Mouse (Mus musculus) leukemia stem cell, adult 10-12 weeks (primary cell): ENCODE results near the gene Fbxw10. TPM values are rescaled to one million over a fixed set of nuclear protein-coding genes. Genes with fewer than 3 reads are reported as not detected.

Experiments used
- polyA plus RNA-seq: library from polyadenylated mRNA; stranded (reverse); fragments of >175 nt; gene quantifications from 2 replicates; pipeline ENCODE4 v1.2.3, GENCODE M21; 2012; ENCODE audit warnings: low replicate concordance

Fbxw10 gene
- not detected in 2 replicates for polyA plus RNA-seq

DNA sequence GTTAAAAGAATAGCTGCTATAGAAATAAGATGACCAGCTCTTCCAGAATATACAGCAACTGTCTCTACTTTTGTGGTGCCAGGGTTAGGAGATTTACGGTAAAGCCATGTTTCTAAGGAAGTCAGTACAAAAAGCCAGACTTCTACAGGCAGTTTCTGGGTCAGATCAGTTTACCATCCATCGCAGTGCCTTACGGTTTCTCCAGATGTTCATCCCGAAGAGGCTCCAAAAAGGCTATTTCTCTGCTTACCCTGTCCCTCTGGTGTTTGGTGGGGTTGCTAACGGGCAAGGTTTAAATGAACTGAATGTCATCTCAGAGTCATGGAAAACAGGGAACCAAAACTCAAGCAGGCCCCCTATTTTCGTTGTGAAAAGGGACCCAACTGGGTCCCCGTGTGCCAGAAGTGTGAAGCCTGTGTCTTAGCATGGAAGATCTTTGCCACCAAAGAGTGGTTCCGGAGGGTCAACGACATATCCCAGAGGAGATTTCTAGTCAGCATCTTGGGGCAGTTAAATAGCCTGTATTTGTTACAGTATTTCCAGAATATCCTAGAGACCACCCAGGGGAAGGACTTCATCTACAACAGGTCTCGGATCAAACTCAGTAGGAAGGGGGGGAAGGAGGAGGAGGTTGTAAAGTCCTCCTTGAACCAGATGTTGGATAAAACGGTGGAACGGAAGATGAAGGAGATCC, at the start of gene Fbxw10:
Gene Fbxw10 (plus strand): TSS at position 109 of the 694 bp plus-strand sequence.

DNA sequence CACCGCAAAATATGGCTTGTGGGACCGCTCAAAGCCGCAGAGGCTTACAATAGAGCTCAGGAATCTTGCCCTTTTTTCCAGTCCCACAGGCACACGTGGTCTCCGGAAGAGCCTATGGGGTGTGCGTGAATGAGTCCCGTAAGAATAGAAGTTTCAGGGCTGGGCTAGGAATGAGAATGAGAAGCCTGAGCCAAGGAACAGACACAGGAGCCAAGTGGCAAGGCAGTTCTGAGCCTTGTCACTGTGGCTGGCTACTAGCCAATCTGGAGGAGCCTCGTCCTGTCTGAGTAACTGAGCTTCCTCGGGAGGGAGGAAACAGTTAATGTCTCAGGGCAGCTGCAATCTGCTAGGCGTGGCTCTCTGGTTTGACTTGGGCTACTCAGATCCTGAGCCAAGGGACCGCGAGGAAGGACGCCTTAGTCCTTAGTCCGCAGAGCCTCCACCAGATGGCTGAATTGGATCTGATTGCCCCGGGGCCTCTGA, 26.8 kb upstream of the Fbxw10 start, which contains the start of gene Trim16:
Gene Trim16 (plus strand): TSS at position 173 of the 483 bp plus-strand sequence.

GRCm38 (mm10) chr11:62879220-62880048, 32.6 kb downstream of the Fbxw10 start, which contains the start of gene Tvp23b:
Gene Tvp23b (plus strand): TSS chr11:62879455.

Other genes starting within 250 kb of the Fbxw10 start
- 2.3 and 3.3 TPM in 2 replicates for gene Lrrc75a, start 198.5 kb upstream of the Fbxw10 start, polyA plus RNA-seq
- gene Mmgt2, start 198.4 kb upstream of the Fbxw10 start, polyA plus RNA-seq: 15.9 and 16.1 TPM in 2 replicates
- gene Zfp287, start 115.2 kb upstream of the Fbxw10 start, polyA plus RNA-seq: 0.39 and 0.41 TPM in 2 replicates
- not detected in 2 replicates for gene Gm10428, start 94.0 kb upstream of the Fbxw10 start, polyA plus RNA-seq
- gene Zfp286, start 57.6 kb upstream of the Fbxw10 start, polyA plus RNA-seq: not detected in 2 replicates
- gene Trim16, start 26.8 kb upstream of the Fbxw10 start, polyA plus RNA-seq: 0.92 and 1.1 TPM in 2 replicates
- gene Tvp23b, start 32.4 kb downstream of the Fbxw10 start, polyA plus RNA-seq: 1.5 and 1.8 TPM in 2 replicates
- not detected in 2 replicates for gene Cdrt4, start 104.1 kb downstream of the Fbxw10 start, polyA plus RNA-seq
- not detected in 2 replicates for gene Tekt3, start 214.6 kb downstream of the Fbxw10 start, polyA plus RNA-seq